Mouse (Mus musculus) heart, adult 11 months (tissue): ENCODE data around the gene Klra9.
"Not testable (repeated sequence)": the region's sequence is repeated elsewhere in the genome, so short reads cannot be mapped to it uniquely, and the experiment has no call there.

ENCODE experiments used
- DNase-seq: peaks from one replicate; pipeline ENCODE4 v3.0.0; 2022

Gene Klra9

DNA sequence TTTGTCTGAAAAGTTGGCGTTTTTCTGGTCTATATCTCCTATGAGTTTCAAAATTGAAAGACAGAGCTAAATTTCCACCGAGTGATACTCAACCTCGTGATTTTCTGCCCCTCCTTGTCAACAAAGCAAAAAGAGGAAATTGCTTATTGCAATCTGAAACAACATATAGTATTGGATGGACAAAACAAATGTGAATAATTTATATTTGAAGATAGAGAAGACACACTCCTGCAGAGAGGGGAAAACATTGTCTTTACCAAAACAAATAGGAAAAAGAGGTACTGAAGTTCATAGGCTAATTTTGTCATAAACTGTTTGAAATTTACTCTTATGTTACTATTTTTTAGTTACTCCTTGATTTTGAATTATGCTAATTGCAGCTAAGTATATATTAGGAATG lies at the start of gene Klra9:
Klra9 (minus strand) TSS at position 101 of the 400 bp plus-strand sequence.
- not testable (repeated sequence) for DNase-seq

DNA sequence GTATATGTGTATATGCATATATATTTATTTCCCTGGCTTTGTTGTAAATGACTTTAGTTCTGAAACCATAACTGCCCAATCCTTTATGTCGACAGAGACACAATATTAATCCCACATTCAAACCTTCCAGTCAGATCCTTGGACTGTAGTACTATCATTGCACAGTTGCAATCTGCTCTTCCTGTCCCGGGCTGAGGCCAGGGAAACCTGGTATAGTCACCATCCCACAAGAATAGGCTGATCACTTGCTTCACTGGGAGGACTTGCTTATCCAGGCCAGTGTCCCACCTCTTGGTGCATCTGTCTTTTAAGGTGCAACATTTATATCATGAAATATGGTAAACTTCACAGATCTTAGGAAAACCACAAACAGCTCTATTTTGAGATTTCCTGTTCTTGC lies 44.6 kb upstream of the Klra9 start:
- DNase-seq = peak; percentile 80

DNA sequence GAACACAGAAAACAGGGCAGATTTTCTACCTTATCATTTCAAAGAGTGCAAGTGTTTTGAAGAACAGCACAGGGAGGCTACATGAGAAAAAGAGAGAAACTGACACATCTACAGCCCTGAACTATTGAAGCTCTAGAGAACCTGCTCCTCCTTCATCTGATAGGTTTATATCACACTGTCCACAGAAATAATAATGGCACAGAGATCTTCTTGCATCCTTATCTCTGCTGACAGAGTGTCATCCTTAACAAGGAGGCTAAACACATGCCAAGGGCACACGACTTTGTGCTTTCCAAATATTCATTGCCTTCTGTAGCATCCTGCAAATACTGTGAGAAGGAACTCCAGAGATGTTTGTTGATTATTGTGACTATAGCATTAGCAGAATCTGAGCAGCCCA lies 43.7 kb upstream of the Klra9 start:
- DNase-seq = no peak

DNA sequence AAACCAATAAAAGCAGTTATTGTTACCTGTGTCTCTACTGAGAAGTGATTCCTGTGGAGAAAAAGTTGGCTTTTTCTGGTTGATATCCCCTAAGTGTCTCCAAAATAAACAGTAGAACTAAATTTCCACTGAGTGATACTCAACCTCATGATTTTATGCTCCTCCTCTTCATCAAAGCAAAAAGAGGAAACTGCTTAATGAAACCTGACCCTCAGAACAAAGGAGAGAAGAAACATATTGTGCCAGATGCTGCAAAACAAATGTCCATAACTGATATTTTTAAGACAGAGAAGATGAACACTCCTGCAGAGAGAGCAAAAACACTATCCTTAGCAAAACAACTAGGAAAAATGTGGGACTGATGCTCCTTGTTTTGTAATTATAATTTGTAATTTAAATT lies 40.3 kb upstream of the Klra9 start, which contains the start of gene Klra7:
Klra7 (minus strand) TSS at position 101 of the 400 bp plus-strand sequence.
- no peak for DNase-seq

DNA sequence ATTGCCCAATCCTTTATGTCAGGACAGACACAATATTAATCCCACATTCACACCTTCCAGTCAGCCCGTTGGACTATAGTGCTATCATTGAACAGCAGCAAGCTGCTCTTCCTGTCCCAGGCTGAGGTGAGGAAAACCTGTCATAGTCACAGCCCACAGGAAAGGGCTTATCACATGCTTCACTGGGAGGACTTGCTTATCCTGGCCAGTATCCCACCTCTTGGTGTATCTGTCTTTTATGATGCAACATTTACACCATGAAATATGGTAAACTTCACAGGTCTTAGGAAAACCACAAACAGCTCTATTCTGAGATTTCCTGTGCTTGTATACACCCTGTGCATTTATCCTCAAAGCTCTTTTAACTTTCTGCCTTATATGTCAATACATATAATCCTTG lies 4.5 kb upstream of the Klra9 start:
- DNase-seq = peak; percentile 85

DNA sequence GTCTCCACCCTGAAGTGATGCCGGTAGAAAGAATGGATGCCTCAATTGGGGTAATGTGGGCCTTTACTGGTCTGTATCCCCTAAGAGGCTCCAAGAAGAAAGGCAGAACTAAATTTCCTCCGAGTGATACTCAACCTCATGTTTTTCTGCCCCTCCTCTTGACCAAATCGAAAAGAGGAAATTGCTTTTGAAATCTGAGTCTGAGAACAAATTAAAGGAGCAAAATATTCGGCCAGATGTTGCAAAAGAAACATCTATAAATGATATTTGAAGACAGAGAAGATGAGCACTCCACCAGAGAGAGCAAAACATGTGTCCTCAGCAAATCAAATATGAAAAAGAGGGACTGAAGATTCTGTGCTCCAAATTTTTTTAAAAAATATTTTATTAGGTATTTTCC lies 63.1 kb downstream of the Klra9 start, which contains the start of gene Klra8:
Klra8 (minus strand) TSS at position 101 of the 400 bp plus-strand sequence.
- not testable (repeated sequence) for DNase-seq
